Mouse (Mus musculus) megakaryocyte, embryonic 14.5 days (primary cell): ENCODE results near the gene Babam1.

Experiments
- FLI1 ChIP-seq: IDR thresholded peaks from 2 replicates; pipeline ENCODE4 v1.6.1; 2012; ENCODE audit warnings: low read length, inconsistent platforms, mixed read lengths
- GATA1 ChIP-seq: IDR thresholded peaks from 3 replicates; pipeline ENCODE4 v1.6.1; 2012; ENCODE audit warnings: mixed read lengths, low read length, inconsistent platforms, borderline replicate concordance

DNA sequence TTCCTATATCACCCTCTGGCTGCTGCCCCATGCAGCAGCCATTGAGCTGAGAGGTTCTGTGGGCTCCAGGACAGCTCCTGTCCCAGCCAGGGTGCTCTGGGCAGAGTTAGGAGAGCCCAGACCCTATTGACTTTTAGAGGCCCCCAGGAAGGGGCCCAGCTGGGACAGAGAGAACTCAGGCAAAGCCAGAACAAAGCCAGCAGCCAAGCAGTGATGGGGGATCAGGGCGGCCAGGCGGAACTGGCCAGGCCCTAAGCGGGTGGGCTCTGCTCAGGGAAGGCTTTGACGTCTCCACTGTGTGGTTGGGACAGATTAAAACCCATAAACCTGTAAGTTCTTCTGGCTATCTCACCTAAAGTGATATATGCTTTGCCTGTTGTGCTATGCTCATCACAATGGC lies 17.7 kb upstream of the Babam1 start:
- TF ChIP-seq GATA1 (no peak), FLI1 (no peak)
